Mouse (Mus musculus) MEL (cell line): Measurements from ENCODE around the gene Cyb5d1. TPM values are rescaled to one million over a fixed set of nuclear protein-coding genes. Genes with fewer than 3 reads are reported as not detected.

ENCODE experiments used
- DNase-seq: peaks from one replicate; pipeline ENCODE4 v3.0.0; 2011; ENCODE audit warnings: low read depth, low spot score
- H3K27ac ChIP-seq: 2 replicates; pipeline ENCODE4 v1.5.1; 2012; ENCODE audit warnings: low read depth, mild to moderate bottlenecking, control low read depth, low read length, moderate library complexity; ENCODE audit not compliant: control insufficient read depth
- H3K27me3 ChIP-seq, 2 experiments: fragments of 150-350 bp in 1 of 2; sonication (generic) in 1 of 2; 2 replicates each; pipeline ENCODE4 v1.6.1; 2012; ENCODE audit warnings: low read length in 2 of 2, mild to moderate bottlenecking in 2 of 2, improper control_type of control experiment in 1 of 2, moderate library complexity in 1 of 2; ENCODE audit not compliant: insufficient read depth in 2 of 2, control insufficient read depth in 1 of 2
- H3K36me3 ChIP-seq, 2 experiments: 2 replicates each; pipeline ENCODE4 v1.6.1; 2012 to 2014; ENCODE audit warnings: low read length in 2 of 2, improper control_type of control experiment in 1 of 2, inconsistent platforms in 1 of 2, mild to moderate bottlenecking in 1 of 2; ENCODE audit not compliant: insufficient read depth in 2 of 2, control insufficient read depth in 1 of 2
- H3K4me1 ChIP-seq, 2 experiments: fragments of 150-350 bp in 1 of 2; sonication (generic) in 1 of 2; 2 replicates each; pipeline ENCODE4 v1.6.1; 2012; ENCODE audit warnings: low read length in 2 of 2, improper control_type of control experiment in 1 of 2, mild to moderate bottlenecking in 1 of 2; ENCODE audit not compliant: insufficient read depth in 2 of 2, control insufficient read depth in 1 of 2
- H3K4me3 ChIP-seq, 2 experiments: fragments of 150-350 bp in 1 of 2; sonication (generic) in 1 of 2; 2 replicates each; pipeline ENCODE4 v1.5.1; 2012; ENCODE audit warnings: low read depth in 2 of 2, low read length in 2 of 2, mild to moderate bottlenecking in 2 of 2, moderate library complexity in 2 of 2, control low read depth in 1 of 2, improper control_type of control experiment in 1 of 2; ENCODE audit not compliant: control insufficient read depth in 1 of 2, insufficient read depth in 1 of 2
- H3K79me2 ChIP-seq: 2 replicates; pipeline ENCODE4 v1.6.1; 2012; ENCODE audit warnings: mild to moderate bottlenecking, low read length, moderate library complexity; ENCODE audit not compliant: control insufficient read depth, poor library complexity, insufficient read depth
- H3K9ac ChIP-seq: 2 replicates; pipeline ENCODE4 v1.6.1; 2012; ENCODE audit warnings: low read depth, mild to moderate bottlenecking, control low read depth, low read length, moderate library complexity; ENCODE audit not compliant: control insufficient read depth, poor library complexity, severe bottlenecking
- H3K9me3 ChIP-seq: fragments of 150-350 bp; sonication (generic); replicated peaks from 2 replicates; pipeline ENCODE4 v1.6.1; 2012; ENCODE audit warnings: mild to moderate bottlenecking, low read length, improper control_type of control experiment, moderate library complexity; ENCODE audit not compliant: insufficient read depth
- CHD2 ChIP-seq: IDR thresholded peaks from 2 replicates; pipeline ENCODE4 v1.6.1; 2011; ENCODE audit warnings: low read length, improper control_type of control experiment
- GABPA ChIP-seq: IDR thresholded peaks from 2 replicates; pipeline ENCODE4 v1.6.1; 2012; ENCODE audit warnings: low read depth, mild to moderate bottlenecking, inconsistent platforms, low read length, improper control_type of control experiment, moderate library complexity
- GATA1 ChIP-seq: IDR thresholded peaks from 2 replicates; pipeline ENCODE4 v1.6.1; 2011; ENCODE audit warnings: low read depth, low read length, improper control_type of control experiment
- JUND ChIP-seq: IDR thresholded peaks from 2 replicates; pipeline ENCODE4 v1.6.1; 2011; ENCODE audit warnings: low read depth, mild to moderate bottlenecking, improper control_type of control experiment, low read length
- MAFK ChIP-seq: IDR thresholded peaks from 2 replicates; pipeline ENCODE4 v1.6.1; 2011; ENCODE audit warnings: low read depth, mild to moderate bottlenecking, low read length, improper control_type of control experiment, borderline replicate concordance
- MAX ChIP-seq: IDR thresholded peaks from 2 replicates; pipeline ENCODE4 v1.6.1; 2011; ENCODE audit warnings: low read length, improper control_type of control experiment
- MAZ ChIP-seq: IDR thresholded peaks from 2 replicates; pipeline ENCODE4 v1.6.1; 2012; ENCODE audit warnings: low read depth, mild to moderate bottlenecking, inconsistent platforms, low read length, improper control_type of control experiment
- MEF2A ChIP-seq: IDR thresholded peaks from 2 replicates; pipeline ENCODE4 v1.6.1; 2014; ENCODE audit warnings: low read depth, mild to moderate bottlenecking, inconsistent platforms, low read length, improper control_type of control experiment; ENCODE audit not compliant: poor library complexity, insufficient replicate concordance, severe bottlenecking; ENCODE audit errors: extremely low read depth
- MYC ChIP-seq: IDR thresholded peaks from 2 replicates; pipeline ENCODE4 v1.6.1; 2011; ENCODE audit warnings: low read depth, mild to moderate bottlenecking, low read length, improper control_type of control experiment, moderate library complexity
- NELFE ChIP-seq: IDR thresholded peaks from 2 replicates; pipeline ENCODE4 v1.6.1; 2011; ENCODE audit warnings: low read depth, low read length, improper control_type of control experiment
- RAD21 ChIP-seq: IDR thresholded peaks from 2 replicates; pipeline ENCODE4 v1.6.1; 2011; ENCODE audit warnings: mild to moderate bottlenecking, low read depth, low read length, improper control_type of control experiment
- SIN3A ChIP-seq: IDR thresholded peaks from 2 replicates; pipeline ENCODE4 v1.6.1; 2012; ENCODE audit warnings: low read length, improper control_type of control experiment, inconsistent platforms
- SMC3 ChIP-seq: IDR thresholded peaks from 2 replicates; pipeline ENCODE4 v1.6.1; 2011; ENCODE audit warnings: low read depth, low read length, improper control_type of control experiment
- TAL1 ChIP-seq: IDR thresholded peaks from 2 replicates; pipeline ENCODE4 v1.6.1; 2012; ENCODE audit warnings: mild to moderate bottlenecking, inconsistent platforms, low read length, moderate library complexity, mixed read lengths
- TBP ChIP-seq: IDR thresholded peaks from 2 replicates; pipeline ENCODE4 v1.8.0; 2011; ENCODE audit warnings: low read depth, low read length, improper control_type of control experiment
- UBTF ChIP-seq: IDR thresholded peaks from 2 replicates; pipeline ENCODE4 v1.6.1; 2012; ENCODE audit warnings: low read depth, mild to moderate bottlenecking, inconsistent platforms, low read length, improper control_type of control experiment, moderate library complexity, borderline replicate concordance; ENCODE audit not compliant: insufficient read depth
- USF2 ChIP-seq, 2 experiments: IDR thresholded peaks; 2 replicates each; pipeline ENCODE4 v1.6.1; 2011 to 2012; ENCODE audit warnings: improper control_type of control experiment in 2 of 2, low read length in 2 of 2, borderline replicate concordance in 1 of 2, inconsistent platforms in 1 of 2, low read depth in 1 of 2, mild to moderate bottlenecking in 1 of 2; ENCODE audit not compliant: insufficient read depth in 1 of 2
- ZMIZ1 ChIP-seq: IDR thresholded peaks from 2 replicates; pipeline ENCODE4 v1.6.1; 2012; ENCODE audit warnings: low read depth, mild to moderate bottlenecking, inconsistent platforms, low read length, improper control_type of control experiment, moderate library complexity
- ZNF384 ChIP-seq: IDR thresholded peaks from 2 replicates; pipeline ENCODE4 v1.6.1; 2012; ENCODE audit warnings: low read depth, mild to moderate bottlenecking, inconsistent platforms, low read length, improper control_type of control experiment
- polyA plus RNA-seq, 2 experiments: library from polyadenylated mRNA; stranded (reverse) in 1 of 2; unstranded in 1 of 2; fragments of >175 nt in 1 of 2; fragments of >200 nt in 1 of 2; gene quantifications; 2 replicates each; pipeline versions ENCODE4 v1.2.1 to v1.2.4; 2012; ENCODE audit warnings: low replicate concordance in 2 of 2, low read depth in 1 of 2; ENCODE audit not compliant: insufficient read length in 2 of 2, insufficient read depth in 1 of 2, missing spikeins in 1 of 2
- total RNA-seq: library from RNA; depleted of rRNA; stranded (reverse); fragments of 300-350 nt; gene quantifications from 2 replicates; pipeline ENCODE4 v1.2.3, GENCODE M21; 2012

Cyb5d1 gene
- total and polyA plus RNA-seq, 3 experiments = 21.3 to 39.6 TPM; not detected in 1

GRCm38 (mm10) chr11:69413221-69414181 lies 18.1 kb upstream of the Cyb5d1 start, which contains the start of gene Kdm6b (continued):
- TF ChIP-seq GABPA = no peak
- no peak for TF ChIP-seq SMC3
- peak; percentile 37; the same call in 1 of the 2 replicates for TF ChIP-seq ZMIZ1
- no peak for TF ChIP-seq CHD2
- peak; percentile 76 for TF ChIP-seq MAX
- TF ChIP-seq, all 39 proteins: peak for 15

- H3K36me3 ChIP-seq = peaks cover 0 to 29% of the 10 kb centered on the region in 2 experiments; a peak in 3 of 4 replicates
- no peaks in the 10 kb centered on the region for H3K9me3 ChIP-seq
- no peaks in the 10 kb centered on the region for H3K27me3 ChIP-seq
- peak overlapping the region in 1 of 2 experiments; percentile 79; a peak in 3 of 4 replicates for H3K4me3 ChIP-seq
- H3K27ac ChIP-seq = peak overlapping the region; percentile 91
- H3K9ac ChIP-seq = peak overlapping the region; percentile 87
- peaks cover 17 to 45% of the 10 kb centered on the region in 2 experiments for H3K4me1 ChIP-seq
- TF ChIP-seq RAD21 = no peak
- no peak for TF ChIP-seq JUND
- no peak for TF ChIP-seq TAL1
- no peak for TF ChIP-seq MEF2A
- no peak for TF ChIP-seq MAFK
- no peak for TF ChIP-seq USF2 (IDR thresholded peaks at IDR 0.05; ENCODE audit: borderline replicate concordance in 1 of 2, insufficient read depth in 1 of 2, low read depth in 1 of 2, low read length in 2 of 2)
- TF ChIP-seq UBTF = no peak
- no peak for TF ChIP-seq MYC
- no peak for TF ChIP-seq GATA1
- TF ChIP-seq NELFE = no peak
- TF ChIP-seq MAZ = no peak
- TF ChIP-seq SIN3A = no peak
- no peak for TF ChIP-seq TBP
- no peak for TF ChIP-seq ZNF384
- peaks cover 63% of the 10 kb centered on the region for H3K79me2 ChIP-seq
- DNase-seq = no peak
These were observed 17.1 kb upstream of the Cyb5d1 start for GRCm38 (mm10) chr11:69412548-69412947.
